In the genomic region with DNA sequence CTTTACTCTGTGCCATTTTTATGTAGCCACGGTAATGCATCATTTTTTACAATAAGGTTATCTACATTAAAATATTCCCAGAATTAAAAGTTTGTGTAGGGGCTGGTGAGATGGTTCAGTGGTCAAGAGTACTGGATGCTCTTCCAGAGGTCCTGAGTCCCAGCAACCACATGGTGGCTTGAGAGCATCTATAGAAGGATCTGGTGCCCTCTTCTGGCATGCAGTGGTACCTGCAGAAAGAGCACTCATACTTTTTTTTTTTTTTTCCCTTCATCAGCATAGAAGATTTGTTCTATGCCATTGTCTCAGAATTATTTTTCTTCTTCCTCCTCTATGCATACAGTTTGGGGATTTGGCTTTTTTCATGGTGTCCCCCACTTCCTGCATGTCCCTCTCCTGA, we compare ENCODE assay signal across 9 mouse cellular contexts.
DNase-seq lines count a peak whose midpoint lies in the region; ATAC-seq and TF ChIP-seq lines count a peak whose summit lies in the region.
"Had no signal": no experiment of that assay in that cellular context is flagged by ENCODE, and none has a peak within 500 bp of the region (broad histone marks: within the 10 kb centered on the region; RNA-seq: fewer than 3 reads in every experiment).

No protein-coding gene starts in this region.

- H3K27ac ChIP-seq in lung, embryonic 14.5 days (ENCODE audit: low read depth): no peak overlapping the region
- H3K27ac ChIP-seq in cortical plate, adult 2 months (ENCODE audit: insufficient read depth, low read length): no peak overlapping the region
- H3K27ac ChIP-seq in limb, embryonic 10.5 days: no peak overlapping the region
- H3K27ac ChIP-seq: neural tube, embryonic 12.5 days had no signal

- H3K9ac ChIP-seq in lung, embryonic 14.5 days: no peak overlapping the region
- H3K9ac ChIP-seq: neural tube, embryonic 12.5 days had no signal

- no peaks in the 10 kb centered on the region for H3K27me3 ChIP-seq in lung, embryonic 14.5 days (ENCODE audit: insufficient read depth, low read length)
- H3K27me3 ChIP-seq in limb, embryonic 10.5 days (ENCODE audit: low read depth, poor library complexity, severe bottlenecking): no peaks in the 10 kb centered on the region
- H3K27me3 ChIP-seq: neural tube, embryonic 12.5 days had no signal

- no peak for ATAC-seq in lung, embryonic 14.5 days (ENCODE audit: insufficient read depth)

- H3K4me1 ChIP-seq in lung, embryonic 14.5 days (ENCODE audit: insufficient read depth): no peaks in the 10 kb centered on the region
- H3K4me1 ChIP-seq in cortical plate, adult 2 months (ENCODE audit: control insufficient read depth, insufficient read depth, low read length): no peaks in the 10 kb centered on the region
- H3K4me1 ChIP-seq in limb, embryonic 10.5 days: no peaks in the 10 kb centered on the region
- H3K4me1 ChIP-seq: neural tube, embryonic 12.5 days had no signal

- H3K4me2 ChIP-seq in lung, embryonic 14.5 days: no peak overlapping the region
- H3K4me2 ChIP-seq: neural tube, embryonic 12.5 days had no signal

- peak; percentile 64 for TF ChIP-seq CTCF in lung, embryonic 14.5 days (IDR thresholded peaks at IDR 0.05; ENCODE audit: low read depth)
- TF ChIP-seq CTCF in cortical plate, adult 2 months (IDR thresholded peaks at IDR 0.05; ENCODE audit: extremely low read depth, insufficient read depth, low read length): peak; percentile 57

- no peak overlapping the region for H3K4me3 ChIP-seq in lung, embryonic 14.5 days (ENCODE audit: low read depth, low read length)
- no peak overlapping the region for H3K4me3 ChIP-seq in cortical plate, adult 2 months (ENCODE audit: insufficient read depth, low read length)
- H3K4me3 ChIP-seq in limb, embryonic 10.5 days: no peak overlapping the region
- H3K4me3 ChIP-seq: neural tube, embryonic 12.5 days had no signal

- DNase-seq in cerebellum, postnatal 14 days: peak; percentile 34 to 64
- no peak for DNase-seq in cerebellum, postnatal 36 days
- peak; percentile 47 for DNase-seq in lung, embryonic 14.5 days
- no peak for DNase-seq in lung, adult 18-20 months
- peak; percentile 34 for DNase-seq in limb, embryonic 10.5 days (ENCODE audit: low spot score)
- DNase-seq in thymus, postnatal 36 days: peak; percentile 18 to 24
- no peak for DNase-seq in urinary bladder, postnatal 4 days (ENCODE audit: low spot score in 2 of 2)

- 28% methylated on average over 1 of the region's 1 CpGs for WGBS in lung, embryonic 14.5 days
- WGBS in limb, embryonic 10.5 days: 37% methylated on average over 1 of the region's 1 CpGs

- no peaks in the 10 kb centered on the region for H3K36me3 ChIP-seq in lung, embryonic 14.5 days (ENCODE audit: insufficient read depth)
- no peaks in the 10 kb centered on the region for H3K36me3 ChIP-seq in limb, embryonic 10.5 days
- H3K36me3 ChIP-seq: neural tube, embryonic 12.5 days had no signal

- H3K9me3 ChIP-seq in lung, embryonic 14.5 days (ENCODE audit: low read depth, low read length): no peaks in the 10 kb centered on the region
- H3K9me3 ChIP-seq in limb, embryonic 10.5 days (replicated peaks): no peaks in the 10 kb centered on the region
- H3K9me3 ChIP-seq: neural tube, embryonic 12.5 days had no signal

- TF ChIP-seq POLR2A in cortical plate, adult 2 months (IDR thresholded peaks at IDR 0.05; ENCODE audit: extremely low read depth, insufficient read depth, low read length): no peak

Comparison
In these comparisons a context has a peak if more than half of its experiments do, and no peak if none do; other contexts are left out.
1. DNase-seq: peak in cerebellum, postnatal 14 days (2 of 2), lung, embryonic 14.5 days (single experiment), limb, embryonic 10.5 days (single experiment) and thymus, postnatal 36 days (2 of 2); none in cerebellum, postnatal 36 days (0 of 2), lung, adult 18-20 months (0 of 2) and urinary bladder, postnatal 4 days (0 of 2).